Mouse (Mus musculus) c-Kit-positive CD71-positive TER-119-negative erythroid progenitor cells, embryonic 14.5 days (primary cell): Measurements from ENCODE around the gene Carhsp1.

Source experiments
- DNase-seq: peaks from one replicate; pipeline ENCODE4 v3.0.0-alpha.2; 2013; ENCODE audit warnings: low read depth

The Carhsp1 gene

DNA sequence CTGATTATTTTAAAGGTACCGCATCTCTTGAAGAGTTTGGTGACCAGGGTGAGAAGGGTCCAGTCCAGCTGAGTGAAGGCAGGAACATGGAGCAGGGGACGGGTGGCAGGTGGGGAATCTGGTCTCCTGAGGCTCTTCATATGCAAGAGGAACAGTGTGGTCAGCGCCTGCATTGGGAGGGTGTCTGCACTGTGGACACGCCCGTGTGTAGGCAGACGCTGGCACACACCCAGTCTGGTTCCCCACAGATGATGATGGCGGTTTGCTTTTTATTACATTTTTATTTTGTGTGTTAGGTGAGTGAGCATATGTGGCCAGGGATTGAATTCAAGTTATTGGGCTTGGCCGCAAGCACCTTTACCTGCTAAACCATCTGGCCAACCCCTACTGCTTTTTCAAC is 3.6 kb upstream of the Carhsp1 start:
- no peak for DNase-seq

DNA sequence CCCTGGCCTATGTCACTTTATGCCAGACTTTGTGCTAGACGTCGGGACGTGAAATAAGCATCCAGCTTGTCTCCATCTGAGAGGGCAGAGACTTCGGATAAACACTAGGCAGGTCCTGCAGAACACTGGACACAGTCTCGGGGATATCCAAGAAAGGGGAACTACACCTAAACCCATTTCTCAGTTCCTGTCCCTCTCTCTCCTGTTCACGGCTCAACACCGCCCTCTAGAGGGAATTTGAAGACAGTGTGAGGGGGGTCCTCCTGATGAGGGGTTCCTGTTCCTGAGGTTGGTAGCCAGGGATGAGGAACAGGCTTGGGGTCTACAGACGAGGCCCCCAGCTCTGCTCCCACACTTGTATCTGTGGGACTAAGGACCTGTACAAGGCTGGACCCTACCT is 2.2 kb upstream of the Carhsp1 start:
- DNase-seq, result peak; percentile 74

DNA sequence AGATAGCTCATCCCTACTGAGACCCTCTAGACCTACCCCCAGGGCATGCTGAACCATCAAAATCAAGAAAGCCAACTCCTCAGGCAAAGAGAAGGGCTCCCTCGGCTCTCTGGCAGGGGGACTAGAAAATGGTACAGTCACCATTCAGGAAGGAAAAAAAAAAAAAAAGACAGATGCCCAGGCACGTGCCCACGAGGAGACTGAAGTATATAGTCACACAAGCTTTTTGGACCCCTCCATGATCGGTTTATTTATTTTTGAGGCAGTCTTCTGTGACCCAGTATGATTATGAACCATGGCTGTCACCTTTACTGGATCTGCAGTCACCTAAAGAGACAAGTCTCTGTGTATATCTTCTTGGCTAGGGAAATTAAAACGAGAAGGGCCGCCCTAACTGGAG is 1.4 kb upstream of the Carhsp1 start:
- no peak for DNase-seq

DNA sequence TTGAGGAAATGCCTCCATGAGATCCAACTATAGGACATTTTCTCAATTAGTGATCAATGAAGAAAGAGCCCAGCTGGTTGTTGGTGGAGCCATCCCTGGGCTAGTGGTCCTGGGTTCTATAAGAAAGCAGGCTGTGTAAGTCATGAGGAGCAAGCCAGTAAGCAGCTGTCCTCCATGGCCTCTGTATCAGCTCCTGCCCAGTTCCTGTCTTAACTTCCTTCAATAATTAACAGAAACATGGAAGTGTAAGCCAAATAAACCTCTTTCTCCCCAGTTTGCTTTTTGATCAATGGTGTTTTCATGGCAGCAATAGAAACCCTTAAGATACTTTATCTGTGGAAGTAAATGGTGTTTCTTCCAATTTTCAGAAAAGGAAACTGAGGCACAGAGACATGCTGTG is 856 bp upstream of the Carhsp1 start:
- DNase-seq, result no peak

DNA sequence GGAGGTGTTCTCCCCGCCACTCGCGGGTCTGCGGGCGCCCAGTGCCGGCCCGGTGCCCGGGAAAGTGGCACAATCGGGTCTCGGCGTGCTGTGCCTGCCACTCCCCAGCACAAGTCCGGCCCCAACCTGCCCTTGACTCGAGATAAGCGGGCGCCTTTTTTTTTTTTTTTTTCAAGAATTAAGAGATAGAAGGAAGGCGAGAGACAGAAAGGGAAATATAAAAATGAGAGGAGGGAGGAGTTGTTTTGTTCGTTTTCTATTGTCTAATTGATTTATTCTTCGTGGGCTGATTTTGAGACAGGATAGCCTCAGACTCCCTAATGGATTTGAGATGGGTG is 364 bp upstream of the Carhsp1 start:
- no peak for DNase-seq

DNA sequence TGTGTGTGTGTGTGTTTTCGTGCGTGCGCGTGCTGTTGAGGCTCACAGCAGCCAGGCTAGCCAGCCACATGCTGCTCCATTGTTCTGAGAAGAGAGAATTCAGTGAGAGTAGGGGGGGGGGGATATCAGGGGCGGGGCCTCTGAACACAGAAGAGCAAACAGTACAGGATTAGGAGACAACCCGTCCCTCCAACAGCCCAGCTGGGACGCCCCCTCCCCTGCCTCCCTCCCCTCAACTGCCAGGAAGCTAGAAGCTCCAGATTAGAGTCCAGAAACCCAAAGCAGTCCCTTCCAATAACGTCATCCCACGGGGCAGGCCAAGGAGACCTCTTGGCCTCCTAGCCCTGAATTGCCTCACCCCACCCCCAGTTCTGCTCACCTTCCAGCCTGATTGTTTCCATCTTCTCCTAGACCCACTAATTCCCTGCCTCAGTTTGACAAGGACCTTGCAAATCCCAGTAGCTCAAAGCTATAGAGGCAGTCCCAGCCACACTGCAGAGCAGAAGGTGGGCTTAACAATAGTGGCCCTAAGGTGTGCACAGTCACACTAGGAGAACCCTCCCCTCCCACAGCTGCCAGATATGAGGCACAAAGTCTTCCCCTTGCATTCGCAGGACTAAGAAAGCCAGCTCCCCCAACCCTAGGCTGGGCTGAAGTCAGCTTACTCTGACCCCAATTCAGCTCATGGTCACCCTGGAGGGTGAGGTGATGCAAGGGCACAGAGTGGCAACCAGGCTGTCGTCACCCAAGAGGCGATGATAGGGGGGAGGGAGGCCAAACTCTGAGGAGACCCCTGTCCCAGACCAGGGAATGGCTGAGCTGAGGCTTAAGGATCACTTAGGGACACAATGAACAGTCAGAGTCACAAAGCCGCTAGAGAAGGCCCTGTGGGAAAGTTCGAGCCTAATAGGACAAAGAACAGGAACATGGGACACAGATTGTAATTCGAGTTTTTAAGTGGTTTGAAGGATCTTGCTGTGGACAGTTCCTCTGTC is 1.6 kb downstream of the Carhsp1 start:
- DNase-seq, result no peak

DNA sequence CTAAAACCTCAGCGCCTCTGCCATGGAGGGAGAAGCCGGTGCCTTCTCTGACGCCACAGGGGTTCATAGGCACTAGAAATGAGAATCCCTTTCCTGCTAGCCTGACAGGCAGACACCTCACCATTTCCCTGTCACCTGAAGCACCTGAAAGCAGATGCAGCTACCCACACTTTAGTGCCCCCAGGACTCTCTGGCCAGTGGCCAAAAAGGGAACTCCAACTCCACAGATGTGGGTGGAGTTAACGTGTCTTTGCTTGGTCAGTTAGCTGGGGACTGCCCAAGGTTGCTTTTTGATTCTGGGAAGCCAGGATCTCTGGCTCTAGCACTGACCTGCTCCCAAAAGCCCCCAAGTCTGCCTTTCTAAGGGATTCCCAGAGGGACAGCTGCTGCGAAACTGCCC is 2.5 kb downstream of the Carhsp1 start:
- DNase-seq, result no peak

DNA sequence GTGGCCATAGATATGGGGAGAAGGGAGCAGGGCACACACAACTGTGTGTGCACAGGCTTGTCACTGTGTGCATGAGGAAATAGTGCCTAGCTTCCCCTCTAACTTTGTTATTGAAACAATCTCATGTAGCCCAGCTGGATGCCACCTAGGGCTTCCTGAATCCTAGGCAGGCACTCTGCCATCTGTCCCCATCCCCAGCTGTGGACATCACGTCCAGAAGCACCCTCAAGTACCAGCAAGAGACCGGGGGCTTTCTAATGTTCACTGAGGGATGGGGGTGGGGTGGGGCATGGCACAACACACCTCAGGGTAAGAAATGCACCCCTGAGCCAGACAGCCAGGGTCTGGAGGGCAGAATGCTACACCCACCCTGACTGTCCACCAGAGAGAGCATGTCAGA is 3.6 kb downstream of the Carhsp1 start:
- no peak for DNase-seq

DNA sequence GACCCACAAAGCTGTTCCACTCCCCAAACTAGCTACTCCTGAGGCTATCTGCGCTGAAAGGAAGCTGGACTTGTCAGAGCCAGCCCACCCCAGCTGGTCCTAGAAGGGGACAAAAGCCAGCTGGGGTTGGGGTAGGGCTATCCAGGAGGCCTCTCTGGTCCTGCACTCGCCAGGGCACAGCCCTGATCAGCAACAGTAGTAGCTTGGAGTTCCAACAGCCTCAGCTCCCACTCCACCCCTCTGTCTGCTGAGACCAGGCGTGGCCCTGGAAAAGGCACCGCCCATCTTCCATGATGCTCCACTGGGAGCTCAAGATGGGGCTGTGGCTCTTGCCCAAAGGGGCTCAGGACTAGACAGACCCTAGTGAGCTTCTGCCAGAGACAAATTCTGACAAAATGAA is 4.1 kb downstream of the Carhsp1 start:
- no peak for DNase-seq

DNA sequence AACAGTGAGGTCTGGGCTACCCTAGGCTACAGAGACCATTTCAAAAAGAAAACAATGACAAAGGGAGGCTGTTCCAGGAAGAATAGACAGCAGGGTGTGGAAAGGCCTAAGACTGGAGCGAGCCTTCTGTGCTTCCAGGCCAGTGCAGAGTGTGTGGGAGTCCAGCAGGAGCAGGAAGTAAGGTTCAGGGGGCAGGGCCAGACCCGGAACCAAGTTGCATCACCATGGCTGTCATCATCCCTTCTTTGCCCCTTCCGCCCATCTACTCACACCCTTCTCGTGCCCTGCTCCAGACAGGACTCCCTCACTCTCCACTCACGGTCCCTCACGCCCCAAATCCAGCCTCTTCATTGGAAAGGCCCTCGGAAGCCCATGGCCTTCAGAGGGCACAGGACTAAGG is 4.7 kb downstream of the Carhsp1 start:
- DNase-seq, result no peak

DNA sequence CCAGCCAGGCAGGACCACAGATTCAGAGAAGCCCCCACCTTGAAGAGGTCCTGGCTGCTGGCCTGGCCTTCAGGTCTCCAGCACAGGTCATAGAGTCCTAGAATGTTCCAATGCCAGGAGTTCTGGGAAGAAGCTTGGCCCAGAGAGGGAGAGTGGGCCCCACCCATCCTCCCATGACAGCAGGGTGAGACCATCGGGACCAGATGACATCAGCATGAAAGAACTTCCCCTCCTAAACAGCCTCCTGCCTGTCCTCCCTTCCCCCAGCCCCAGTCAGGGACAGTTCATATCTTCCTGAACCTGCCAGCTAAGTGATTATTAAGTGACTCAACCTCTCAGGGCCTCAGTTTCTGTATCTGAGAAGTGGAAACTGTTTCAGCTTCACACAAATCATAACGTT is 5.5 kb downstream of the Carhsp1 start:
- no peak for DNase-seq

DNA sequence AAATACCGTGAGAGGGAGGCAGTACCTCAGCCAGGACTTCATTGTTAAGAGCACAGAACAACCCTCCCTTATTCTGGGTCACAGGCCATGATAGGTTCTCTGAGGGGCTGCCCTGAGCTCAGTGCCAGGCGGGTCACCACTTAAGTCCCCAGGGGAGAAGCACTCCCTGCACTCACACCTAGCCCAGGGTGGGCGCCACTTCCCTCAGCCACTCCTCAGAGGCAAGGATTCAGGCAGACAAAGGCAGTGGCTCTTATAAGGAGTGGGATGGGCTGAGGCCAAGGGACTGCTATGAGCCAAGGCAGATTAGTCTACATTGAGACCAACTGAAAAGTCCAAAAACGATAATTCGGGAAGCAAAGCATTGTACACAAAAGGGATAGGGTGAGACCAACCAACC is 6.6 kb downstream of the Carhsp1 start:
- DNase-seq, result no peak

DNA sequence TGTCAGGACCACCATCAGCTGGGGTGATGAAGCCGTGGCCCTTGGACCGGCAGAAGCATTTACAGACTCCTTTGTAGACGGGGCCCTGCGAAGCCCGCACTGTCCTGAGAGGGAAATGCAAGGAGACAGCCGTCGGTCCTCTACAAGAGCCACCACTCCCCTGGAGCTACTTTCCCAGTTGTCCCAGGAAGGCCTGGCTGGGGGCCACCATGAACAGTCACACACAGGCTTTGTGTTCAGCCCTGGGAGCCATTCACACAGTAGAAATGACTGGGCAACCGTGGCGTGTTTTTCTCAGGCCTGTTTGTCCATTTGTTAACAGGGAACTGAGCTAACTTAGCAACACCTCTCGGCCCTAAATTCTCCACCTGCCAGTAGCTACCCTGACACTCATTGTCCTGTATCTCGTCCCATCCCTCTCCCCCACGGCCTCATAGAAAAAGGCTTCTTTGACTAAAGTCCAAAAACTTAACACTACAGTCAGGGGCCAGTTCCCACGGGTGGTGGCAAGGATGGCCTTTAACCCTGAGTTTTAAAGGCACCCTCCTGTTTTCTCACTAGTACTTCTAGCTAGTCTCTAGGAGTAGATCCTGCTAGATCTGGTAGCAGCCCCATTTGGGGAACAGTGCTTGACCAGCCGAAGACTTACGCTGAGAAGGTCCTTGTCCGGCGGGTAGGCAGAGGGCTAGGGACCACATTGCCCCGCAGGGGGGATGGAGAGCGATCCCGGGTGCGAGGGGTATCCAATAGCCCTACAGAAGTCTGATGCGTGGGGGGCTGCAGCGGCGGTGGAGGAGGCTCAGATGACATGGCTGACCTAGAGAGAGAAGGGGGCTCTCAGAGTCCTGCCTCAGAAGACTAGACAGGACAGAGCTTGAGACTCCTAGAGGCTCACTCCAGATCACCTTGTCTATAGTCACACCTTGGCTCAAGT is 8.1 kb downstream of the Carhsp1 start:
- no peak for DNase-seq

DNA sequence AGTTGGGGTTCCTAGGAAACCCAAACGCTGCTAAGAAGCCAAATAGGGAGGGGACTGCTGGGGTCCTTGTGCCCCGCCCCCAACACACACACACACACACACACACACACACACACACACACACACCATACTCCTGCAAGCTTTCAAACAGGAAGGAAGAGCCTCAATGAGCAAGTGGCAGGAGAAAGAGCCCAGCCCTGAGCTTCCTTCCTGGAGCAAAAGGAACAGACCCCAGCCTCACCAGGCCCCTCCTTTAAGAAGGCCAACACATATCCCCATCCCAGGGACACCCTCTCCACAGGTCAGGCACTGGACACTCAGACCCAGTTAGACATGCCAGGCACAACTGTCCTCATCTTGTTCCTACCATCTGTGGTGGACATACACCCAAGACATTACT is 8.9 kb downstream of the Carhsp1 start:
- DNase-seq, result no peak

DNA sequence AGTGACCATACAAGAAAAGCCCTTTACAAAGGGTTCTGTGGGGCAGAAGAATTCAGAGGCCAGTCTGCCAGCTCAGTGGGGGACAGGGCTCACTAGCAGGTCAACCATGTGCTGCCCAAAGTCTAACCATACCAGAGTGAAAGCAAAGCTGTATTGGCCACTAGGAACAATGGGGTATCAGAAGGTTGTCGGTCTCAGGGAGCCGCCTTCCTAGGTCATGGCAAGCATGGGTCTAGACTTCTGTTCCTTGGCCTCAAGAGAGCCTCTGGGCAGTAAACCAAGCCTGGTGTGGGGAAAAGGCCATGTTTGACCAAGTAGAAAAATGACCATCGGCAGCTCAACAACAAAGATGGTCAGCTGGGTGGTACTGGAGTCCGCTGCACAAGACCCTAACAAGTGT is 13.2 kb downstream of the Carhsp1 start:
- DNase-seq, result no peak

DNA sequence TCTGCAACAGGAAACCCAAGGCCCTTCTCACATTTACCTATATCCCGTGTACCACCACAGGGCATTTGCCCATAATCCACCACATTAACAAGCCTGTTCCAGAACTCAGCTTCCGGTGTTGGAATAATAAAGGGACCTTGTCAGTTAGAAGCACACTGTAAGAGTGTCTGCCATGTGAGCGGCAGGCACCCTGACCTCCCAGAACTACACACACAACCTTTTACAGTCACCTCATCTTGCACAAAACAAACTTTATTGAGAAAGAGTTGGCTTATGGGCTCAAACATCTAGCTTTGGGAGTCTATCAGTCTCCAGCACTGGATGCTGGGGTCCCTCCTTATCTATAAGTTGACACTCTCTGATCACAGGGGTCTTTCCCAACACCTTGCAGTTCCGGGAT is 13.6 kb downstream of the Carhsp1 start:
- no peak for DNase-seq

DNA sequence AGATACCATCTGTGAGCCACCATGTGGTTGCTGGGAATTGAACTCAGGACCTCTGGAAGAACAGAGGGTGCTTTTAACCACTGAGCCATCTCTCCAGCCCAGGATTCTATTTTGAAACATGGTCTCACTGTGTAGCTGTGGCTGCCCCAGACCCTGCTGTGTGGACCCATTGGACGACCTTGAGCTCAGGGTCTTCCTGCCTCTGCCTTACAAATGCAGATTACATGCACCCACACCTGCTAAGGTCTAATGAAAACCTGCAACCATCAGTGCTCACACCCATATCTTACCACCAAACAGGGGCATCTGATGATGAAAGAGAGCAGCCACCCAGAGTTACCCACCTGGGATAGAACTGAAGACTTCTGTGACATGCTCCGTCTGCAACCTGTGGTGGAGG is 15.7 kb downstream of the Carhsp1 start:
- DNase-seq, result no peak

DNA sequence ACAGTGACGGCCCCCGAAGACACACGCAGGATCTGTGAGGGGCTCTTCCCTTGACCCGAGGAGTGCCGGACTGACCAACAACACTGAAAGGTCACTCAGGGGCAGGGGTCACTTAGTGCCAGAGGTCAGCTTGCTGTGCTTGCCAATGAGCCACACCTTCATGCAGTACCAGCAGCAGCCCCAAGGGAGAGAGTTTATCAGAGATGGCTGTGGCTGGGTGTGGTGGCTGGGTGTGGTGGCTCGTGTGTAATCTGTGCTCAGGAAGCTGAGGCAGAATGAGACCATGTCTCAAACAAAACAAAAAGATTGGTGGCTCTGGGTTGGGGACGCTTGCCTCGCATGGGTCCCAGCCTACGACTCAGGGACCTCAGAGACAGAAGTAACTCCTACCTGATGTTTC is 16.4 kb downstream of the Carhsp1 start:
- no peak for DNase-seq

DNA sequence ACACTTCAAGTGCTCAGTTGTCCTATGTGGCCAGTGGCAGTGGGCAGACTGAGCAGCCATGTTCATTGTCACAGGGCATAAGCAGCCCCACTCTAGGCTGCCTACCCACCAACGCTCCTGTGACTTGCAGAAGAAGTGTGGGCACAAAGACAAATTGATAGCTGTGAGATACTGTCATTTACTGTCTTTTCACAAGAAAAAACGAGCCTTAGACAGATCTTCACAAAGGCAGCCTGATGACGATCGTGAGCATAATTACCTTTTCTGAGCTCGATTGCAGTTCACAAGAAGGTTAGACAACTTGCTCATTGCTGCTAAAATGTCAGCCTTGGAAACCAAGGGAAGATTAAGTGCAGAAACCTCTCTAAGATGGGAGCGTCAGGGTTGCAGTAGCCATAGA is 16.8 kb downstream of the Carhsp1 start:
- DNase-seq, result no peak

DNA sequence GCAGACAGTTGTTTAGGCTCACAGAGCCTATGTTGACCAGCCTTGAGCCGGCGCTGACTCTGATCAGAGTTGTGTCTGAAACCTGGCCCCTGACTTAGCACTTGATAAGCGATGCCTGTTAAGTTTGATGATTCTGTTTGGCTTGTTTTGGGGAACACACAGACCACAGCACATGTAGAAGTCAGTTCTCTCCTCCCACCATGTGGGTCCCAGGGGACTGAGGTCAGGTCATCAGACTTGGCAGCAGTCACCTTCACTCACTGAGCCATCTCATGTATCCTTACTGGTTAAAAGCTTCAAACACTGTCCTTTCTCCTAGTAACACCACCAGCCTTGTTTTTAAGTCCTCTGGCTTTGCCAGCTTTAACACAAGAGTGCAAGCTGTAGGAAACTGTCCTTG is 21.9 kb downstream of the Carhsp1 start:
- no peak for DNase-seq

DNA sequence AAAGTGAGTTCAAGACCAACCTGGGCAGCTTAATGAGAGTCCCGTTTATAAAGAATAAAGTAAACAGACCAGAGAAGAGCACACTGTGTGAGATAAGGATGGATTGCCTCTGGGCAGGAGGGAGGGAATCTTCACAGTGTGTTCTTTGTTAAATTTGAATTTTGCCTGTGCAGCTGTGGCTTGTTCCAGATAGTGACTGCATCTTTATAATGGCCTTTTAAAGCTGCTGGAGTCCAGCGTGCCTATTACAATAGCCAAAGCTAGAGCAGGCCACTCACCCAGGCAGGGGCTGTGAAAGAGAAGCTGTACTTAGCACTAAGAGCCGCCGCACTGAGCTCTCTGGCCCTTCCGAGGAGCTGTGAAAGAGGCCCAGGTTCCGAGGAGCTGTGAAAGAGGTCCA is 26.4 kb downstream of the Carhsp1 start:
- no peak for DNase-seq

DNA sequence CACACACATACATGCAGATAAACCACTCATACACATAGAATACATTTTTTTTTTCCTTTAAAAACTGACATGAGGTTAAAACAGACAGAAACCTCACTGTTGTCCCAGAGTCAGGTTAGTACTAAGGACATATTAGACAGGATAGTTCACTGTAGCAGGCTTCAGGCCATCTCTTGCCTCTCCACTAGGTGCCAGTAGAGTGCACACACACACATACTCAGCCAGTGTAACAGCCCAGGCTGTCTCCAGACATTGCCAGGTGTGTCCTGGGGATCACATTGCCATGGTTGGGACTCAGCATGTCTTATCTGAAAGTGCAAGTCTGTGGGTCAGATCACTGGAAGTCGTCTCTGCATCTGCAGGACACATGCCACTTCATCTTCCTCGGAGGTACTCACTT is 28.1 kb downstream of the Carhsp1 start:
- DNase-seq, result peak; percentile 47
